Mouse (Mus musculus): ENCODE measurements around the gene Nosip. TPM values are rescaled to one million over a fixed set of nuclear protein-coding genes. Genes with fewer than 3 reads are reported as not detected.

Nosip gene
- polyA plus RNA-seq (2014; fragmentation: Nextera tagmentation; extraction: Ambion mirVana): 65.3 and 75.0 TPM in 2 replicates

GRCm38 (mm10) chr7:45062239-45062835, at the start of gene Nosip, which contains the start of gene Prrg2:
Gene Nosip, plus strand, starts transcription at chr7:45062429.
Gene Prrg2, minus strand, starts transcription at chr7:45062677.
- WGBS: under 1% methylated on average over 31 of the region's 31 CpGs
- peak within 1 kb of the TSS; percentile 61 for H3K9ac ChIP-seq (ENCODE audit: low read depth, low read length)
- H3K4me3 ChIP-seq (ENCODE audit: low read length): peak within 1 kb of the TSS; percentile 69
- no peaks in the 10 kb centered on the region for H3K27me3 ChIP-seq (ENCODE audit: control insufficient read depth, insufficient read depth, low read length)
- H3K27ac ChIP-seq (ENCODE audit: low read depth, low read length): peak within 1 kb of the TSS; percentile 88
- no peaks in the 10 kb centered on the region for H3K36me3 ChIP-seq (ENCODE audit: control insufficient read depth, insufficient read depth, low read length)
- ATAC-seq (ENCODE audit: low FRiP score, low TSS enrichment): peak; percentile 87
- H3K4me1 ChIP-seq (ENCODE audit: control insufficient read depth, insufficient read depth, low read length): peaks cover 12% of the 10 kb centered on the region
- H3K4me2 ChIP-seq (replicated peaks; ENCODE audit: low read depth, low read length): peak within 1 kb of the TSS; percentile 50
- no peaks in the 10 kb centered on the region for H3K9me3 ChIP-seq (ENCODE audit: control insufficient read depth, low read length)

- ATAC-seq (ENCODE audit: low FRiP score, low TSS enrichment): no peak
- no peaks in the 10 kb centered on the region for H3K9me3 ChIP-seq (ENCODE audit: control insufficient read depth, low read length)
- 92% methylated on average over 4 of the region's 4 CpGs for WGBS
- H3K27ac ChIP-seq (ENCODE audit: low read depth, low read length): no peak overlapping the region
- no peak overlapping the region for H3K4me2 ChIP-seq (replicated peaks; ENCODE audit: low read depth, low read length)
- no peaks in the 10 kb centered on the region for H3K27me3 ChIP-seq (ENCODE audit: control insufficient read depth, insufficient read depth, low read length)
- no peak overlapping the region for H3K4me3 ChIP-seq (ENCODE audit: low read length)
- peaks cover 9% of the 10 kb centered on the region; the same call in 1 of the 2 replicates for H3K4me1 ChIP-seq (ENCODE audit: control insufficient read depth, insufficient read depth, low read length)
- no peak overlapping the region for H3K9ac ChIP-seq (ENCODE audit: low read depth, low read length)
- H3K36me3 ChIP-seq (ENCODE audit: control insufficient read depth, insufficient read depth, low read length): peaks cover 59% of the 10 kb centered on the region
Measured at GRCm38 (mm10) chr7:45012824-45013223, 49.4 kb upstream of the Nosip start.

GRCm38 (mm10) chr7:45013366-45014095, 48.7 kb upstream of the Nosip start:
- H3K4me2 ChIP-seq (replicated peaks; ENCODE audit: low read depth, low read length): no peak overlapping the region
- no peak for ATAC-seq (ENCODE audit: low FRiP score, low TSS enrichment)
- no peak overlapping the region for H3K27ac ChIP-seq (ENCODE audit: low read depth, low read length)
- H3K27me3 ChIP-seq (ENCODE audit: control insufficient read depth, insufficient read depth, low read length): no peaks in the 10 kb centered on the region
- H3K4me3 ChIP-seq (ENCODE audit: low read length): no peak overlapping the region
- no peak overlapping the region for H3K9ac ChIP-seq (ENCODE audit: low read depth, low read length)
- no peaks in the 10 kb centered on the region for H3K9me3 ChIP-seq (ENCODE audit: control insufficient read depth, low read length)
- H3K36me3 ChIP-seq (ENCODE audit: control insufficient read depth, insufficient read depth, low read length): peaks cover 52% of the 10 kb centered on the region
- peaks cover 10% of the 10 kb centered on the region; the same call in 1 of the 2 replicates for H3K4me1 ChIP-seq (ENCODE audit: control insufficient read depth, insufficient read depth, low read length)
- WGBS: 93% methylated on average over 16 of the region's 16 CpGs

- H3K4me1 ChIP-seq (ENCODE audit: control insufficient read depth, insufficient read depth, low read length): peaks cover 15% of the 10 kb centered on the region; the same call in 1 of the 2 replicates
- H3K4me3 ChIP-seq (ENCODE audit: low read length): no peak overlapping the region
- 96% methylated on average over 3 of the region's 3 CpGs for WGBS
- H3K4me2 ChIP-seq (replicated peaks; ENCODE audit: low read depth, low read length): no peak overlapping the region
- ATAC-seq (ENCODE audit: low FRiP score, low TSS enrichment): no peak
- no peaks in the 10 kb centered on the region for H3K27me3 ChIP-seq (ENCODE audit: control insufficient read depth, insufficient read depth, low read length)
- no peaks in the 10 kb centered on the region for H3K9me3 ChIP-seq (ENCODE audit: control insufficient read depth, low read length)
- no peak overlapping the region for H3K27ac ChIP-seq (ENCODE audit: low read depth, low read length)
- peaks cover 47% of the 10 kb centered on the region for H3K36me3 ChIP-seq (ENCODE audit: control insufficient read depth, insufficient read depth, low read length)
- peak overlapping the region; percentile 14; the same call in 1 of the 2 replicates for H3K9ac ChIP-seq (ENCODE audit: low read depth, low read length)
Measured at GRCm38 (mm10) chr7:45014096-45014451, 48.2 kb upstream of the Nosip start.

- under 1% methylated on average over 20 of the region's 20 CpGs for WGBS
- H3K4me2 ChIP-seq (replicated peaks; ENCODE audit: low read depth, low read length): peak overlapping the region; percentile 83
- H3K9ac ChIP-seq (ENCODE audit: low read depth, low read length): peak overlapping the region; percentile 98
- H3K36me3 ChIP-seq (ENCODE audit: control insufficient read depth, insufficient read depth, low read length): peaks cover 33% of the 10 kb centered on the region
- no peaks in the 10 kb centered on the region for H3K9me3 ChIP-seq (ENCODE audit: control insufficient read depth, low read length)
- ATAC-seq (ENCODE audit: low FRiP score, low TSS enrichment): no peak
- H3K4me1 ChIP-seq (ENCODE audit: control insufficient read depth, insufficient read depth, low read length): peaks cover 20% of the 10 kb centered on the region; the same call in 1 of the 2 replicates
- peak overlapping the region; percentile 84 for H3K4me3 ChIP-seq (ENCODE audit: low read length)
- H3K27me3 ChIP-seq (ENCODE audit: control insufficient read depth, insufficient read depth, low read length): no peaks in the 10 kb centered on the region
- H3K27ac ChIP-seq (ENCODE audit: low read depth, low read length): peak overlapping the region; percentile 81
Measured at GRCm38 (mm10) chr7:45015344-45015956, 46.8 kb upstream of the Nosip start.

- WGBS: under 1% methylated on average over 69 of the region's 69 CpGs
- ATAC-seq (ENCODE audit: low FRiP score, low TSS enrichment): peak; percentile 90
- no peaks in the 10 kb centered on the region for H3K9me3 ChIP-seq (ENCODE audit: control insufficient read depth, low read length)
Measured at GRCm38 (mm10) chr7:45015957-45016612, 46.1 kb upstream of the Nosip start, which contains the start of gene Scaf1. Gene Scaf1, minus strand, starts transcription at chr7:45016363.

GRCm38 (mm10) chr7:45016761-45017160, 45.5 kb upstream of the Nosip start:
- peak overlapping the region; percentile 84 for H3K4me3 ChIP-seq (ENCODE audit: low read length)
- peaks cover 22% of the 10 kb centered on the region for H3K36me3 ChIP-seq (ENCODE audit: control insufficient read depth, insufficient read depth, low read length)
- ATAC-seq (ENCODE audit: low FRiP score, low TSS enrichment): no peak
- H3K9me3 ChIP-seq (ENCODE audit: control insufficient read depth, low read length): no peaks in the 10 kb centered on the region
- peaks cover 20% of the 10 kb centered on the region; the same call in 1 of the 2 replicates for H3K4me1 ChIP-seq (ENCODE audit: control insufficient read depth, insufficient read depth, low read length)
- H3K27me3 ChIP-seq (ENCODE audit: control insufficient read depth, insufficient read depth, low read length): no peaks in the 10 kb centered on the region
- WGBS: 4% methylated on average over 4 of the region's 4 CpGs
- peak overlapping the region; percentile 83 for H3K4me2 ChIP-seq (replicated peaks; ENCODE audit: low read depth, low read length)
- peak overlapping the region; percentile 62 for H3K9ac ChIP-seq (ENCODE audit: low read depth, low read length)
- peak overlapping the region; percentile 99 for H3K27ac ChIP-seq (ENCODE audit: low read depth, low read length)

More at GRCm38 (mm10) chr7:45015957-45016612, 46.1 kb upstream of the Nosip start, which contains the start of gene Scaf1:
- Histone ChIP-seq H3K4me2 (replicated peaks; ENCODE audit: low read depth, low read length) (peak within 1 kb of the TSS; percentile 83), H3K4me3 (ENCODE audit: low read length) (peak within 1 kb of the TSS; percentile 84), H3K27ac (ENCODE audit: low read depth, low read length) (peak within 1 kb of the TSS; percentile 99), H3K4me1 (ENCODE audit: control insufficient read depth, insufficient read depth, low read length) (peaks cover 20% of the 10 kb centered on the region; the same call in 1 of the 2 replicates), H3K9ac (ENCODE audit: low read depth, low read length) (peak within 1 kb of the TSS; percentile 98), H3K36me3 (ENCODE audit: control insufficient read depth, insufficient read depth, low read length) (peaks cover 28% of the 10 kb centered on the region), H3K27me3 (ENCODE audit: control insufficient read depth, insufficient read depth, low read length) (no peaks in the 10 kb centered on the region)

- Histone ChIP-seq H3K4me1 (ENCODE audit: control insufficient read depth, insufficient read depth, low read length) (peaks cover 20% of the 10 kb centered on the region; the same call in 1 of the 2 replicates), H3K27ac (ENCODE audit: low read depth, low read length) (peak within 1 kb of the TSS; percentile 99), H3K4me2 (replicated peaks; ENCODE audit: low read depth, low read length) (peak within 1 kb of the TSS; percentile 83), H3K27me3 (ENCODE audit: control insufficient read depth, insufficient read depth, low read length) (no peaks in the 10 kb centered on the region), H3K9ac (ENCODE audit: low read depth, low read length) (peak within 1 kb of the TSS; percentile 62), H3K36me3 (ENCODE audit: control insufficient read depth, insufficient read depth, low read length) (peaks cover 15% of the 10 kb centered on the region), H3K9me3 (ENCODE audit: control insufficient read depth, low read length) (no peaks in the 10 kb centered on the region), H3K4me3 (ENCODE audit: low read length) (peak within 1 kb of the TSS; percentile 84)
- 0% methylated on average over 30 of the region's 36 CpGs for WGBS
- peak; percentile 91 for ATAC-seq (ENCODE audit: low FRiP score, low TSS enrichment)
Measured at GRCm38 (mm10) chr7:45017242-45018061, 44.8 kb upstream of the Nosip start, which contains the start of gene Rras. Gene Rras, plus strand, starts transcription at chr7:45017961.
